Mouse (Mus musculus) midbrain, postnatal 0 days (tissue): Measurements from ENCODE around the gene Tbx2. TPM values are rescaled to one million over a fixed set of nuclear protein-coding genes. Genes with fewer than 3 reads are reported as not detected.
A peak's percentile ranks its signal among the peaks of the same experiment; 100 is the strongest.

Experiments used
- ATAC-seq: fragments of 200-750 bp; cut with Nextera tagmentation; 2 replicates; pipeline ENCODE4 v1.8.0; 2017; ENCODE audit warnings: moderate number of reproducible peaks, mild to moderate bottlenecking, moderate TSS enrichment, moderate library complexity; ENCODE audit not compliant: low FRiP score
- DNase-seq: peaks from one replicate; pipeline ENCODE4 v3.0.0-alpha.2; 2015; ENCODE audit warnings: low spot score
- H3K27ac ChIP-seq: fragments of 300-500 bp; sonication (generic); 2 replicates; pipeline ENCODE4 v1.5.1; 2014; ENCODE audit warnings: low read depth, mild to moderate bottlenecking, low read length, mixed read lengths
- H3K27me3 ChIP-seq: fragments of 300-500 bp; sonication (generic); 2 replicates; pipeline ENCODE4 v1.6.1; 2014; ENCODE audit warnings: low read length, control low read depth, mixed read lengths; ENCODE audit not compliant: insufficient read depth
- H3K36me3 ChIP-seq: fragments of 300-500 bp; sonication (generic); 2 replicates; pipeline ENCODE4 v1.6.1; 2014; ENCODE audit warnings: low read length, control low read depth, mixed read lengths; ENCODE audit not compliant: insufficient read depth
- H3K4me1 ChIP-seq: fragments of 300-500 bp; sonication (generic); 2 replicates; pipeline ENCODE4 v1.6.1; 2014; ENCODE audit warnings: mild to moderate bottlenecking, control low read depth, antibody characterized with exemption, low read length, mixed read lengths; ENCODE audit not compliant: insufficient read depth
- H3K4me2 ChIP-seq: fragments of 300-500 bp; sonication (generic); 2 replicates; pipeline ENCODE4 v1.6.1; 2014; ENCODE audit warnings: low read depth, mild to moderate bottlenecking, low read length, mixed read lengths; ENCODE audit not compliant: poor library complexity, severe bottlenecking
- H3K4me3 ChIP-seq: fragments of 300-500 bp; sonication (generic); 2 replicates; pipeline ENCODE4 v1.5.1; 2014; ENCODE audit warnings: low read depth, mild to moderate bottlenecking, low read length, moderate library complexity
- H3K9ac ChIP-seq: fragments of 300-500 bp; sonication (generic); replicated peaks from 2 replicates; pipeline ENCODE4 v1.6.1; 2014; ENCODE audit warnings: mild to moderate bottlenecking, low read length, moderate library complexity, mixed read lengths; ENCODE audit not compliant: poor library complexity, severe bottlenecking
- H3K9me3 ChIP-seq: fragments of 300-500 bp; sonication (generic); 2 replicates; pipeline ENCODE4 v1.6.1; 2016; ENCODE audit warnings: low read length, control low read depth
- CTCF ChIP-seq: IDR thresholded peaks from 2 replicates; pipeline ENCODE4 v1.5.1; 2016; ENCODE audit warnings: antibody characterized with exemption, mild to moderate bottlenecking
- WGBS: fragments of 180-500 bp; shearing (Covaris S2); extraction: QIAGEN DNeasy Blood & Tissue Kit; methylation state at CpG from one replicate; pipeline ENCODE4 v1.1.7; 2014; 5-methylcytosine and 5-hydroxymethylcytosine counted together
- polyA plus RNA-seq: library from polyadenylated mRNA; unstranded; fragments of >200 nt; fragmentation: Nextera tagmentation; extraction: Ambion mirVana; gene quantifications from 2 replicates; pipeline ENCODE4 v1.2.1, GENCODE M21; 2015
- total RNA-seq: library from RNA; depleted of rRNA; stranded (reverse); fragments of >200 nt; gene quantifications from 2 replicates; pipeline ENCODE4 v1.2.3, GENCODE M21; 2014

The Tbx2 gene
- total and polyA plus RNA-seq, 2 experiments from 2014 or later = 0.32 to 4.4 TPM

DNA sequence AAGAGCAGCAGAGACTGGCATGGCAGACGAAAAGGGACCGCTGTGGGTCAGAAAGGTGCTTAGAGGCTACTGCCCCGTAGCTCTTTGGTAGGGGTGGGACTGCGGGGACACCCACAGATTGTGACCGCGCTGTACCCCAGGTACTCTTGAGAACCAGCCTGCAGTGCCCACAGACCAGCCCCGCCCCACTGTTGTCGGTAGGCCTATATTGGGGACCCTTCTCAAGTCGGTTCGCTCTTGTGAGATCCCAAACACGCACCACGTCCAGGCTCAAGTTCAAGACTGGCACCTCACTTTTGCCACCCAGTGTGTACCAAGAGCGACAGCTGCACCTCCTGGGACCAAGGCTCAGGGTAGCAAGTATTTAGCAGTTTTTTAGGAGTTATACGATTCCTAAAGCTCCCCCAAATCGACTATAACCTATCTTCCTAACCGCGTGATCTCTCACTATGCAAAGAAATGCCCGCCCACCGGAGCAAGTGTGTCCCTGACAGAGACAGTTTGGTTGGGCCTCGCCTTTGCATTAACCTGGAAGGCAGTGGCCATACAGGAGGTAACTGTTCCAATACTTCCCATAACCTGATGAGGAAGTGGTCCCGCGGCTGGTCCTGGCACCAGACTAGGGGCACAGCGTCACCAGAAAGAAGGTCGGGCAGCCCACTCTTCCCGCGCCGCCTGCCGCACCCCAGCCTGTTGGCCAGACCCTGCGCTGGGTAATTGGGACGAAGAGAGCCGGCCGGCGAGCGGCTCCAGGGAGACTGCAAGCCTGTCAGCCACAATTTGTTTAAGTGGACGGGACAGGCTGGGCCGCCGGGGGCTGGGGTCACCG is 3.4 kb upstream of the Tbx2 start:
- no peak for TF ChIP-seq CTCF
- H3K9me3 ChIP-seq = no peaks in the 10 kb centered on the region
- H3K4me1 ChIP-seq = no peaks in the 10 kb centered on the region
- 0 out of 2 replicates have a peak overlapping the region, but pooled peaks have one; percentile 18 for H3K4me2 ChIP-seq
- H3K4me3 ChIP-seq = no peak overlapping the region
- H3K36me3 ChIP-seq = no peaks in the 10 kb centered on the region
- ATAC-seq (no peak), DNase-seq (no peak)
- 10% methylated on average over 38 of the region's 38 CpGs for WGBS
- no peak overlapping the region for H3K27ac ChIP-seq
- H3K27me3 ChIP-seq = peaks cover 82% of the 10 kb centered on the region
- H3K9ac ChIP-seq = no peak overlapping the region

DNA sequence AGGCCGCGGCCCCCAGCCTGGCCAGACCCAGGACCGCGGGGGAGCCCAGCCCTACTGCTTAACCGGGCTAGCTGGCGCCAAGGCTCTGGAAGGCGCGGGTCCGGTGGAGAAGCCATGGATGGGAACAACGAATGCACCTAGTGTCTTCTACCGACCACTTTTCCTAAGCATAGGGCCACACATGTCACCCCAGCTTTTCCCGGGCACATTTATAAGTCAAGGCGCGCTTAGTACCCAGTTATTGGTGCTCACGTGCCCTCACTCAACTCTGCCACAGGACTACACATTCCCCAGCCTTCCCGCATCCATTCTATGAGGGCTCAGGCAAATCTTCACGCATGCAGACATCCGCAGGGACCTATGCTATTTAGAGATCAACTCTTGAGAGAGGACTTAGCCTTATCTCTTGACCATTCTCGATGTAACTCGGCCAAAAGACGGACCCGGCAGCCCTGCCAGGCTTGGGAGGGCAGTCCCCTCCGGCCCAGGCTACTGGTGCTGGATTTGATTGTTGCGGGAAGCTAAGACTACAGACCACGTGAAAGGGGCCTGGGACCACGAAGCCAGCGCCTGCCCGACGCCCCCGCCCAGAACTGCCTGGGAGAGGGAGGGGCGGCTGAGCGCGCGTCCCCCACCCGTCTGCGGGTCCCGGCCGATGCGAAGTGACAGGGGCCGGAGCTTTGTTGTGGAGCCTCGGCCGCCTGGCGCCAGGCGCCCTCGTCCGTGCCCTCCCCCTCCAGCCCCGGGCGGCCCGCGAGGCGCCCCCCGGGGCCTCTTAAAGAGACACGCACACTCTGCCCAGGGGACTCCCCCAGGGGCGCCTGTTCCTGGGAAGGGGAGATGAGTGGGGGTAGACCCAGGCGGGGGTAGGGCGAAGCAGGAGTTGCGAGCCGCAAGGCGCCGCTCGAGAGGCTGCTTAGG is 2.6 kb upstream of the Tbx2 start:
- 1% methylated on average over 59 of the region's 61 CpGs for WGBS
- Histone ChIP-seq H3K27ac (no peak overlapping the region), H3K4me2 (peak overlapping the region; percentile 30; the same call in 1 of the 2 replicates), H3K9ac (no peak overlapping the region), H3K27me3 (peaks cover 84% of the 10 kb centered on the region), H3K9me3 (no peaks in the 10 kb centered on the region), H3K36me3 (no peaks in the 10 kb centered on the region), H3K4me3 (peak overlapping the region; percentile 17; the same call in 1 of the 2 replicates), H3K4me1 (no peaks in the 10 kb centered on the region)
- ATAC-seq = no peak
- DNase-seq = no peak
- TF ChIP-seq CTCF = no peak

DNA sequence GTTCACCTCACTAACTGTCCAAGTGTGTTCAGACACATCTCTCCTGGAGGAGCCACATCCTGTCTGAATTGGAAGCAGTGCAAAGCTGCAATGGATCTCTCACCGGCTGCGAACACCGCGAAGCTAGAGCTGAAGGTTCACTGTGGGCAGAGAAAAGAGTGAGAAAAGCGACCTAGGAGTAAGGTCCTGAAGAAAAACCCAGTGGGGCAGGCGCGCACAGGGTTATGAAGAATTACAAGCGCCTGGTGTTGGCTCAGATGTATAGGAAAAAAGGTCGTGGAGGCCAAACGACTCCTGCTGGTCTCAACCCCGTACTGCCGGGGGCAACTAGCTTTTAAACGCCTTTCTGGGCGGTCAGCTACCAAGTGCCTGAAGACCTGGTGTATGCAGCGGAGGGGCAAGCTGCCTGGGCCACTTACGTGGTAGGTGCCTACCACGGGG is 1.4 kb upstream of the Tbx2 start:
- Histone ChIP-seq H3K4me3 (no peak overlapping the region), H3K4me2 (no peak overlapping the region), H3K27me3 (peaks cover 84% of the 10 kb centered on the region), H3K27ac (no peak overlapping the region), H3K9ac (no peak overlapping the region), H3K36me3 (no peaks in the 10 kb centered on the region), H3K4me1 (no peaks in the 10 kb centered on the region), H3K9me3 (no peaks in the 10 kb centered on the region)
- DNase-seq (no peak), ATAC-seq (no peak)
- TF ChIP-seq CTCF = 0 out of 2 replicates have a peak, but pooled peaks have one; percentile 3
- 3% methylated on average over 17 of the region's 17 CpGs for WGBS

DNA sequence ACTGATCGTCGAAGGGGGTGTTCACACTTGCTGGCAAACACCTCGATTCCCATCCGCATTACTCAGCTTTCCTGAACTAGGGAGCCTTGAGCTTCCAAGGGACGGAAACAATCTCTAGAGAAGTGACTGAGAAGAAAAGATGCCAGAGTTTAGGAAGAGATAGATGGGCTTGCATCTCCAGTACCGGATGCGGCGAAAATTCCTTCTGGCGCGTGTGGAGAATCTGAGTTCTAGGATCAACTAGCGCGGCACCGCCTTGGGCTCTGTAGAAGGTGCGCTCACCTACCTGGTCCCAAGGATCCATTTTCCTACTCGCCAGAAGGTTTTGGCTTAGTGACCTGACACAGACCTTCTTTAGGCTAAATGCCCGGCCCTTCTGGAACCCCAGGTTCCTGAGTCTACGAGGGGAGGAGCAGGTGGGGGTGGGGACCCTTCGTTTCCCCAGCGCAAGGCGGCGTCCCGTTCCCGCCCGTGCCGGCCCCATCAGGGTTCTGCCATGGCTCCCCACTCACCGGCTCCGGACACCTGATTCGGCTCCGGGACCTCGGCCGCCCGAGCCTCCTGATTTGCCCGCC is 608 bp upstream of the Tbx2 start:
- no peak for DNase-seq
- no peaks in the 10 kb centered on the region for H3K9me3 ChIP-seq
- no peak for TF ChIP-seq CTCF
- H3K4me1 ChIP-seq = no peaks in the 10 kb centered on the region
- 0 out of 2 replicates have a peak overlapping the region, but pooled peaks have one; percentile 8 for H3K4me3 ChIP-seq
- H3K36me3 ChIP-seq = no peaks in the 10 kb centered on the region
- H3K27me3 ChIP-seq = peaks cover 85% of the 10 kb centered on the region
- ATAC-seq = no peak
- H3K9ac ChIP-seq = no peak overlapping the region
- under 1% methylated on average over 33 of the region's 33 CpGs for WGBS
- H3K4me2 ChIP-seq = no peak overlapping the region
- no peak overlapping the region for H3K27ac ChIP-seq

DNA sequence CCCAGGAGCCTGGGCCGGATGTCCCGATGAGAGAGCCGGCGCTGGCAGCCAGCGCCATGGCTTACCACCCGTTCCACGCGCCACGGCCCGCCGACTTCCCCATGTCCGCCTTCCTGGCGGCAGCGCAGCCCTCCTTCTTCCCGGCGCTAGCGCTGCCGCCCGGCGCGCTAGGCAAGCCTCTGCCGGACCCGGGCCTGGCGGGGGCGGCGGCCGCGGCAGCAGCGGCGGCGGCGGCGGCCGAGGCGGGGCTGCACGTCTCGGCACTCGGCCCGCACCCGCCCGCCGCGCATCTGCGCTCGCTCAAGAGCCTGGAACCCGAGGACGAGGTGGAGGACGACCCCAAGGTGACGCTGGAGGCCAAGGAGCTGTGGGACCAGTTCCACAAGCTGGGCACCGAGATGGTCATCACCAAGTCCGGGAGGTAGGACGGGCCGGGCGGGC is 750 bp downstream of the Tbx2 start:
- Histone ChIP-seq H3K4me2 (peak overlapping the region; percentile 49), H3K27ac (no peak overlapping the region), H3K36me3 (no peaks in the 10 kb centered on the region), H3K4me1 (no peaks in the 10 kb centered on the region), H3K9me3 (no peaks in the 10 kb centered on the region), H3K9ac (no peak overlapping the region), H3K4me3 (peak overlapping the region; percentile 31), H3K27me3 (peaks cover 83% of the 10 kb centered on the region)
- TF ChIP-seq CTCF = no peak
- no peak for ATAC-seq
- WGBS = under 1% methylated on average over 39 of the region's 54 CpGs
- no peak for DNase-seq
